16 mouse cellular contexts compared by ENCODE assay signal in the genomic region with DNA sequence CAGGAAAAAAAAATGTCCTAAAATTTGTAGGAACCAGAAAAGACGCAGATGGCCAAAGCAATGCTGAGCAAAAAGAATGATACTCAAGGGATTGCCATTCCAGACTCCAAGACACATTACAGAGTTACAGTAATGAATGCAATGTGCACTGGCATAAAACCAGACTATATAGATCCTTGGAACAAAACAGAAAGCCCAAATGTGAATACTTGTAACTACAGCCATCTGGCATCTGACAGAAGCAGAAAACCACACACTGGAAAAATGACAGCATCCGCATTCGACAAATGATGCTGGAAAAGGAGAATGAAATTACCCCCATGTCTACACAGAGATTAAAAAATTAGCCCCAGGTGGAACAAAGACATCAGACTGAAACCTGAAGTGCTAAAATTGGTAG. TPM values are rescaled to one million over a fixed set of nuclear protein-coding genes. Genes with fewer than 3 reads are reported as not detected.
DNase-seq lines count a peak whose midpoint lies in the region; ATAC-seq and TF ChIP-seq lines count a peak whose summit lies in the region.
"Had no signal": no experiment of that assay in that cellular context is flagged by ENCODE, and none has a peak within 500 bp of the region (broad histone marks: within the 10 kb centered on the region; RNA-seq: fewer than 3 reads in every experiment).

No protein-coding gene starts in this region.

- no peaks in the 10 kb centered on the region for H3K9me3 ChIP-seq in embryonic facial prominence, embryonic 13.5 days
- H3K9me3 ChIP-seq in embryonic facial prominence, embryonic 10.5 days: no peaks in the 10 kb centered on the region
- no peaks in the 10 kb centered on the region for H3K9me3 ChIP-seq in limb, embryonic 15.5 days
- H3K9me3 ChIP-seq: liver, embryonic 12.5 days; stomach, embryonic 15.5 days had no signal

- 36% methylated on average over 3 of the region's 3 CpGs for WGBS in embryonic facial prominence, embryonic 13.5 days
- 92% methylated on average over 3 of the region's 3 CpGs for WGBS in embryonic facial prominence, embryonic 10.5 days
- 31% methylated on average over 3 of the region's 3 CpGs for WGBS in limb, embryonic 15.5 days

- no peak for TF ChIP-seq POLR2A in brain, embryonic 14.5 days (IDR thresholded peaks at IDR 0.05; ENCODE audit: borderline replicate concordance, extremely low read depth, insufficient read depth, insufficient read length, poor library complexity, severe bottlenecking)

- no peak for ATAC-seq in embryonic facial prominence, embryonic 13.5 days (ENCODE audit: insufficient number of reproducible peaks, insufficient read depth, low FRiP score, low TSS enrichment, low read depth)
- ATAC-seq in limb, embryonic 15.5 days (ENCODE audit: insufficient number of reproducible peaks, low FRiP score, low TSS enrichment, low read depth): no peak
- ATAC-seq: inflammation-experienced regulatory T-cells, adult 6 months; liver, embryonic 12.5 days had no signal

- DNase-seq in embryonic facial prominence, embryonic 10.5 days (ENCODE audit: low spot score): no peak
- DNase-seq in layer of hippocampus, adult 2 months (ENCODE audit: low spot score in 2 of 2): peak; percentile 26 to 37
- DNase-seq in layer of hippocampus, postnatal 10 days (ENCODE audit: low spot score in 2 of 2): no peak
- peak; percentile 73 for DNase-seq in brain, embryonic 14.5 days (ENCODE audit: low read depth)
- no peak for DNase-seq in spleen, adult 12 weeks (ENCODE audit: low spot score)
- DNase-seq in ovary, postnatal 10 days (ENCODE audit: low spot score): no peak
- DNase-seq: adrenal gland, postnatal 10 days; kidney, postnatal 14 days; right cerebral cortex, postnatal 4 days; thymus, postnatal 25 days had no signal

- H3K9ac ChIP-seq in embryonic facial prominence, embryonic 13.5 days: no peak overlapping the region
- H3K9ac ChIP-seq in limb, embryonic 15.5 days: no peak overlapping the region
- H3K9ac ChIP-seq: liver, embryonic 12.5 days; stomach, embryonic 15.5 days had no signal

- H3K27ac ChIP-seq in embryonic facial prominence, embryonic 13.5 days: peak overlapping the region; percentile 66; the same call in 1 of the 2 replicates
- no peak overlapping the region for H3K27ac ChIP-seq in embryonic facial prominence, embryonic 10.5 days (replicated peaks)
- no peak overlapping the region; the same call in 1 of the 2 replicates for H3K27ac ChIP-seq in layer of hippocampus, adult 2 months
- peak overlapping the region; percentile 73 for H3K27ac ChIP-seq in limb, embryonic 15.5 days
- H3K27ac ChIP-seq: liver, embryonic 12.5 days; stomach, embryonic 15.5 days had no signal

- no peak overlapping the region for H3K4me3 ChIP-seq in embryonic facial prominence, embryonic 13.5 days
- no peak overlapping the region for H3K4me3 ChIP-seq in embryonic facial prominence, embryonic 10.5 days
- no peak overlapping the region for H3K4me3 ChIP-seq in layer of hippocampus, adult 2 months
- no peak overlapping the region for H3K4me3 ChIP-seq in limb, embryonic 15.5 days
- H3K4me3 ChIP-seq: liver, embryonic 12.5 days; megakaryocyte, embryonic 14.5 days; stomach, embryonic 15.5 days had no signal

- no peak overlapping the region for H3K4me2 ChIP-seq in embryonic facial prominence, embryonic 13.5 days
- 0 out of 2 replicates have a peak overlapping the region, but pooled peaks have one; percentile 7 for H3K4me2 ChIP-seq in limb, embryonic 15.5 days
- H3K4me2 ChIP-seq: liver, embryonic 12.5 days; stomach, embryonic 15.5 days had no signal

- no peak for TF ChIP-seq CTCF in layer of hippocampus, adult 2 months (conservative IDR thresholded peaks at IDR 0.05)
- no peak for TF ChIP-seq CTCF in brain, embryonic 14.5 days (IDR thresholded peaks at IDR 0.05; ENCODE audit: borderline replicate concordance, extremely low read depth, insufficient read depth, insufficient read length)

- H3K27me3 ChIP-seq in embryonic facial prominence, embryonic 13.5 days: no peaks in the 10 kb centered on the region
- no peaks in the 10 kb centered on the region for H3K27me3 ChIP-seq in embryonic facial prominence, embryonic 10.5 days (replicated peaks; ENCODE audit: low read depth, poor library complexity, severe bottlenecking)
- no peaks in the 10 kb centered on the region for H3K27me3 ChIP-seq in limb, embryonic 15.5 days
- H3K27me3 ChIP-seq: liver, embryonic 12.5 days; stomach, embryonic 15.5 days had no signal

- H3K36me3 ChIP-seq in embryonic facial prominence, embryonic 13.5 days: no peaks in the 10 kb centered on the region
- no peaks in the 10 kb centered on the region for H3K36me3 ChIP-seq in embryonic facial prominence, embryonic 10.5 days (replicated peaks)
- H3K36me3 ChIP-seq in limb, embryonic 15.5 days: no peaks in the 10 kb centered on the region
- H3K36me3 ChIP-seq: liver, embryonic 12.5 days; stomach, embryonic 15.5 days had no signal

- H3K4me1 ChIP-seq in embryonic facial prominence, embryonic 13.5 days: peaks cover 11% of the 10 kb centered on the region
- peaks cover 3% of the 10 kb centered on the region for H3K4me1 ChIP-seq in embryonic facial prominence, embryonic 10.5 days
- H3K4me1 ChIP-seq in limb, embryonic 15.5 days: peaks cover 6% of the 10 kb centered on the region

RNA-seq across cellular contexts. Expression of a gene that starts 5.5 kb away (rescaled TPM):
- polyA plus RNA-seq in embryonic facial prominence, embryonic 13.5 days (2015; fragmentation: Nextera tagmentation; extraction: Ambion mirVana): 146 and 156 TPM in 2 replicates
- polyA plus RNA-seq in embryonic facial prominence, embryonic 10.5 days (2016; fragmentation: Nextera tagmentation; extraction: Ambion mirVana): 185 and 189 TPM in 2 replicates
- 100 to 1,000 TPM; 216 to 235 TPM for total RNA-seq in layer of hippocampus, adult 2 months (2021)
- 100 to 1,000 TPM; 453 to 469 TPM for total RNA-seq in layer of hippocampus, postnatal 10 days (2021)
- 318 and 370 TPM in 2 replicates for polyA plus RNA-seq in brain, embryonic 14.5 days (2012; rRNA removed)
- 125 and 141 TPM in 2 replicates for polyA plus RNA-seq in limb, embryonic 15.5 days (2015; fragmentation: Nextera tagmentation; extraction: Ambion mirVana)

RNA-seq across cellular contexts. Expression of a gene that starts 27.0 kb away (rescaled TPM):
- 0.89 and 2.1 TPM in 2 replicates for polyA plus RNA-seq in embryonic facial prominence, embryonic 13.5 days (2015; fragmentation: Nextera tagmentation; extraction: Ambion mirVana)
- not detected in 2 replicates for polyA plus RNA-seq in embryonic facial prominence, embryonic 10.5 days (2016; fragmentation: Nextera tagmentation; extraction: Ambion mirVana)
- 1 to 10 TPM in 1 of 2 experiments, under 1 TPM in 1; 0.49 to 1.3 TPM for total RNA-seq in layer of hippocampus, adult 2 months (2021)
- total RNA-seq in layer of hippocampus, postnatal 10 days (2021): 1 to 10 TPM; 1.4 to 1.8 TPM
- polyA plus RNA-seq in brain, embryonic 14.5 days (2012; rRNA removed): 0.08 TPM in 1 of 2 replicates, not detected in the other
- polyA plus RNA-seq in limb, embryonic 15.5 days (2015; fragmentation: Nextera tagmentation; extraction: Ambion mirVana): 0.62 and 1.5 TPM in 2 replicates
- polyA plus RNA-seq: inflammation-experienced regulatory T-cells, adult 6 months had no signal

RNA-seq across cellular contexts. Expression of a gene that starts 53.8 kb away (rescaled TPM):
- polyA plus RNA-seq in embryonic facial prominence, embryonic 13.5 days (2015; fragmentation: Nextera tagmentation; extraction: Ambion mirVana): 2.0 and 2.1 TPM in 2 replicates
- polyA plus RNA-seq in embryonic facial prominence, embryonic 10.5 days (2016; fragmentation: Nextera tagmentation; extraction: Ambion mirVana): 0.86 and 1.2 TPM in 2 replicates
- 1 to 10 TPM in 1 of 2 experiments, under 1 TPM in 1; 0.98 to 1.5 TPM for total RNA-seq in layer of hippocampus, adult 2 months (2021)
- 1 to 10 TPM; 1.4 to 2.5 TPM for total RNA-seq in layer of hippocampus, postnatal 10 days (2021)
- polyA plus RNA-seq in brain, embryonic 14.5 days (2012; rRNA removed): 1.3 and 1.6 TPM in 2 replicates
- polyA plus RNA-seq in limb, embryonic 15.5 days (2015; fragmentation: Nextera tagmentation; extraction: Ambion mirVana): 2.3 and 2.7 TPM in 2 replicates

Comparison
In these comparisons a context has a peak if more than half of its experiments do, and no peak if none do; other contexts are left out.
1. H3K27ac ChIP-seq: peak in embryonic facial prominence, embryonic 13.5 days (single experiment) and limb, embryonic 15.5 days (single experiment); none in embryonic facial prominence, embryonic 10.5 days (single experiment) and layer of hippocampus, adult 2 months (single experiment).
2. DNase-seq: peak in layer of hippocampus, adult 2 months (2 of 2) and brain, embryonic 14.5 days (single experiment); none in embryonic facial prominence, embryonic 10.5 days (single experiment), layer of hippocampus, postnatal 10 days (0 of 2), spleen, adult 12 weeks (single experiment) and ovary, postnatal 10 days (single experiment).